Mouse (Mus musculus) heart, adult 18-20 months (tissue): ENCODE measurements around the gene Erc1. TPM values are rescaled to one million over a fixed set of nuclear protein-coding genes. Genes with fewer than 3 reads are reported as not detected.

Source experiments
- DNase-seq, 2 experiments: peaks; one replicate each; pipeline ENCODE4 v3.0.0; 2021 to 2022; ENCODE audit warnings: mixed read lengths in 1 of 2
- total RNA-seq, 2 experiments: library from RNA; stranded (reverse); gene quantifications; 2 replicates each; pipeline ENCODE4 v1.2.3; 2021

Gene Erc1
- total RNA-seq, 2 experiments from 2014 or later = 36.0 to 38.4 TPM

GRCm38 (mm10) chr6:119587897-119588296 is 260.1 kb downstream of the Erc1 start:
- no peak for DNase-seq

GRCm38 (mm10) chr6:119587454-119587853 is 260.5 kb downstream of the Erc1 start:
- no peak for DNase-seq

DNA sequence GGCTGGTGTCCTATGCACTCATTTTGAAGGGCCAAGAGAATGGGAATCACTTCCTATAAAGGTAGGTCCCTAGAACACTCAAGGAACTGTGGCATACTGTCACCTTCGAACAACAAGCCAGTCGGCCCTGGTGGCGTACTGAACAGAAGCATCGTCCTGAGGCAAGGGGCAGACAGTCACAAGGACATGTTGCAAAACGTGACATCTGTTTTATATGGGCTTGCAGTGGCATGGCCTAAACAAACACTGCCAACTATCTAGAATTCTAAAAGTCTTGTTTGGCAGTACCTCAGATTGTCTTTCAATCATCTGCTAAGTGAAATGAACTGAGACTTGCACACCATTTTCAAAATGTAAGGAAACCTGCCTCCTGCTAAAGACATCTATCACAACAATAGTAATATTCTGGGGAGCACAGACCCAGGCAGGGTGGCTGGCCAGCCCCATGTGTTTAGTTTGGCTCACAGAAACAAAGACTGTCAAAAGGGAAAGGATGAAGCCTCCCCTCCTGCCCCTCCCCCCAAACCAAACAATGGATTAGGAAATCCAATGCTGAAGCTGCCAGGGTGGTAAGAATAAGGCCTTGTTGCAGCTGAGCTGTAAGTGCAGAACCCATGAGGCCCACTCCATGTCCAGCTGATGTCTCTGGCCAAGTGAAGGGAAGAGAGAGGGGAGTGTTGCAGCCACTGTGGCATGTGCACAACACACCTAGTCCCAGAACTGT is 262.2 kb downstream of the Erc1 start:
- DNase-seq = peak; percentile 57 to 58

- DNase-seq = no peak
Measured at GRCm38 (mm10) chr6:119584061-119584460, 263.9 kb downstream of the Erc1 start.

- DNase-seq = no peak
Measured at GRCm38 (mm10) chr6:119583165-119583564, 264.8 kb downstream of the Erc1 start.

DNA sequence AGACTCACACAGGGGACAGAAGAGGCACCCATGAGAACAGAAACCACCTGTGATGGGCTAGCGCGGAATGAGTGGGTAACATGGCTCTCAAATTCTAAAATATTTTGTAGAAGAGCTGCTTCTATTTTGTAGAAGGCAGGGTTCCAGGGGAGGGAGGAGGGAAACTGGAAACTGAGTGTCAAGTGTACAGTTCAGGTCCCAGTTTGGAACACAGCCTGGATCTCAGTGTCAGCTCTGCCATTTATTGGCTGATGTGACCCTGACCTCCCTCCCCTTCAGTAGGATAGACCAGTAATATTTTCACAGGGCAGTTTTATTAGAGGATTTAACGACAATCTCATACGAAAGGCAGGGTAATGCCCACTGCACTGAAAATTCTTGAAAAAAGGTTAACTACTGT is 271.3 kb downstream of the Erc1 start:
- no peak for DNase-seq

GRCm38 (mm10) chr6:119575331-119575730 is 272.6 kb downstream of the Erc1 start:
- DNase-seq = no peak

- DNase-seq = peak; percentile 54 to 60
Measured at GRCm38 (mm10) chr6:119572296-119572695, 275.7 kb downstream of the Erc1 start.

- DNase-seq = no peak
Measured at GRCm38 (mm10) chr6:119570797-119571196, 277.2 kb downstream of the Erc1 start.

GRCm38 (mm10) chr6:119568339-119568738 is 279.6 kb downstream of the Erc1 start:
- no peak for DNase-seq

GRCm38 (mm10) chr6:119565451-119566379 is 282.3 kb downstream of the Erc1 start:
- DNase-seq = peak; percentile 38 to 53

DNA sequence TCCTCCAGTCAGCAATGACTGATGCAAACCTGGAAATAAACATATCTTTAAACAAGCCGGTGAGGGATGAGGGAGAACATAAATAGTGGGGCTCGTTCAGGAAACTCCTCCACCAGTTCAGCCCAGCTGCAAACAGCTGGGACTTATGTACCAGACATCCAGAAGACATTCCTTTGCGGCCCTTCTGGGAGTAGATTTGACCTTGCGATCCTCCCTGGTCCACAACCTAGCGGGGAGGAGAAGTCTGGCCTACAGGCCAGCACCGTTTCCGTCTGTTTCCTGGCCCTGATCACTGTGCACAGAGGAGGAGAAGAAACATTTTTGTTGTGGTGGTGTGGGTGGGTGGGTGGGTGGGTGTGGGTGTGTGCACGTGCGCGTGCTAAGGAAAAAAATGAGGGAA is 285.4 kb downstream of the Erc1 start:
- peak in 1 of 2 experiments; percentile 45 for DNase-seq

DNA sequence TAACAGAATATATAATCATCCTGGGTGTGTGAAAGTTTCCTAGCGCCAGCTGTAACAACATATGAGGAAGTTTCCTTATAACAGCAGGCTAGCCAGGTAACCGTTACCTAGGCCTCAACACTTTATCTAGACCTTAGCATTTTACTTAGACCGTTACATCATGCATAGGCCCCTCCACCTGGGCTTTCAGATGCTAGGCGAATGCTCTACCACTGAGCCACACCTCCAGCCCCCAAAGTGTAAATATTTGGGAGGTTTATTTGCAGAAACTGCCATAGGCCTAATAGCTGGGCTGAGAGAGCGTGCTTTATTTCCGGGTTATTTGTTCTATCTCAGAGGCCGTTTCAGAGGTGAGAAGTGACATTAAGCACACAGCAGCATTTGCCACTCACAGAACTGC is 289.1 kb downstream of the Erc1 start:
- no peak for DNase-seq

DNA sequence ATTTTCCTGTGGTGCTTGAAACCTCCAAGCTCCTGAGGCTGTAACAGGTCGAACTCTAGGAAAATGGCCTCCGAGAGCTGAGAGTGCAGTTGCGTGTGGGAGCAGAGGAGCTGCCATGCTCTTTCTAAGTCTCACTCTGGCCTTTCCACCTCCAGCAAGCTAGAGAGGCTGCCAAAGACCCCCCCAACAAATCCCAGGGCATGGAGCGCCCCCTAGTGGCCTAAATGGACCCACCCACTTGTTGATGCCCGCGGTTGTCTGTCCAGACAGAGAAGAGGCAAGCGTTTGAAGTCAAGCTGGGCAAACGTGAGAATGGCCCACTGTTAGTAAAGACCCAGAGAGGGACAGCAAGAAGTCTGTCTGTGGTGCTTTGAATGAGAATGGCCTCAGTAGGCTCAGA is 293.5 kb downstream of the Erc1 start:
- no peak for DNase-seq

GRCm38 (mm10) chr6:119544518-119544864 is 303.5 kb downstream of the Erc1 start:
- peak in 1 of 2 experiments; percentile 38 for DNase-seq

GRCm38 (mm10) chr6:119543803-119544517 is 304.0 kb downstream of the Erc1 start, which contains the start of gene Wnt5b:
Gene Wnt5b, minus strand, starts transcription at chr6:119544347.
- DNase-seq = peak in 1 of 2 experiments; percentile 39

DNA sequence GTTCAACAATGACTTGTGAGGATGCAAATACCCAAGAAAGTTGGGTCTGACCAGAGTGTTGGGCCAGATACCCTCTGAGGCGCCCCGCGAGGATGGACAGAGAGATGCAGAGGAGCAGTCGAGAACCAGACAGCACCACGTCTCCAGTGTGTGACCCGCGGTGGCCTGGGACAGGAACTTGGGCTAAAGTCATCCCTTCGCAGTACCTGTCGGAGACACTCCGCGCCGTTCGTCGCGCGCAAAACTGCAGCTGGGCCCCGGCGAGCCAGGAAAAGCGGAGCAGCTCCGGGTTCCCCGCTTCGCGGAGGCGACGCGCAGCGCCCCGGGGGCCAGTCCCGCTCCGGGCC is 304.5 kb downstream of the Erc1 start:
- DNase-seq = peak in 1 of 2 experiments; percentile 19

DNA sequence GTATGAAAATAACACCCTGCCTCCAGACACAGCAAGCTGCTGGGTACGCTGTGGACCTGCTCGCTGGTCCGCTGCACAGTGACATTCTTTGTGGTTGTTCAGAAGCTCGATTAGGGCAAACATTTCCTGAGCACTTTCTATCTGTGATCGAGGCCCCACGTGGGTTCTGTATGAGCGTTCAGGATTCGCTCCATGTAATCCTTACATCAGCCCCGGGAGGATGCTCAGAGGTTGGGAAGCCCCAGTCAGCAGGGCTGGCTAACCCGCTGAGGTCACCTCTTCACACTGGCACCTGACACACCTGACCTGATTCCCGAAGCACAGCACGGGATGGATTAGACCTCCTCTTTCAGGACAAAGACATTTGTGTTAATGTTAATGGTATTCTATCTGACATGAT is 312.1 kb downstream of the Erc1 start:
- no peak for DNase-seq

GRCm38 (mm10) chr6:119533170-119533709 is 314.7 kb downstream of the Erc1 start:
- DNase-seq = no peak

GRCm38 (mm10) chr6:119529659-119530058 is 318.3 kb downstream of the Erc1 start:
- no peak for DNase-seq

DNA sequence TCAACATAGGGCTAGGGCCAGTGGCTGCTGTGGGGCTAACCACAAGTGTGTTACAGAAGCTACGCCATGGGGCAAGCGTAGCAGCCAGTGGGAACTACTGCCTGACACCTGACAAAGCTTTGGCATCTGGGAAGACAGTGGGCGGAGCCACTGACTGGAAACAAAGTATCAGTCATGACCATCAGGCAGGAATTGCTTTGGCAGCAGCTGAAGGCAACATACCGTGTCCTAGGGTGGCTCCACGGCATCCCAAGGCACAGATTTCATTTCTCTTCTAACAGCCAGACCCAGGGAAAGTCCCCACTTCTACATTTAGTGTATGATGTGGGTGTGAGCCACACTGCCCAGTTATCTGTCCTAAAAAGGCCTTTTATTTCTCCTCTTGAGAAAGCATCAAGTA is 321.5 kb downstream of the Erc1 start:
- DNase-seq = no peak

DNA sequence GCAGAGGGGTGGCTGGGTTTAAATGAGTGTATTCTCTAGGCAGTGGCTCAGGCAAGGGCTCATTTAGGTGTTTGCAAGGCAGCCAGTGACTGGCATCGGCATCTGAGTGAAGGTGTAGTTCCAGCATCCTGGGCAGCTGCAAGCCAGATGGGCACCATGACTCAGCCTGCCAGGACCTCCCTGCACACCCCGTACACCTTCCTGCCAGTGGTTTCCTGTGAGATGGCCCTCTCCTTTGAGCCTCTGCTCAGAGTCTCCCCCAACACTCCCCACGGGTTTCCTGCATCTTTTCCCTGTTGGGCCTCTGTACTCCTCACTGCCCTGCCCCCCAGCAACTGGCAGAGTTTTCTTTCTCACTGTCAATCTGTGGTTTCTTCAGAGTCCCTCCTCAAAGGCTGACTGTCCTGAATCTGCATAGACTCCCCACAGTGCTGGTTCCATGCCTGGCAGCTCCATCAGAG is 326.0 kb downstream of the Erc1 start:
- DNase-seq = no peak
